Mouse (Mus musculus): ENCODE measurements around the gene Moxd1. TPM values are rescaled to one million over a fixed set of nuclear protein-coding genes. Genes with fewer than 3 reads are reported as not detected.

Gene Moxd1
- polyA plus RNA-seq, 1 experiment from 2014 or later = 1.2 TPM

Other genes starting within 250 kb of the Moxd1 start
- gene Taar6, start 237.9 kb upstream of the Moxd1 start, polyA plus RNA-seq (2015; fragmentation: Nextera tagmentation; extraction: Ambion mirVana) = not detected in 2 replicates
- gene Taar7a, start 230.0 kb upstream of the Moxd1 start, polyA plus RNA-seq (2015; fragmentation: Nextera tagmentation; extraction: Ambion mirVana) = not detected in 2 replicates
- gene Taar7b, start 223.6 kb upstream of the Moxd1 start, polyA plus RNA-seq (2015; fragmentation: Nextera tagmentation; extraction: Ambion mirVana) = not detected in 2 replicates
- not detected in 2 replicates for gene Taar7d, start 196.3 kb upstream of the Moxd1 start, polyA plus RNA-seq (2015; fragmentation: Nextera tagmentation; extraction: Ambion mirVana)
- not detected in 2 replicates for gene Taar7e, start 185.9 kb upstream of the Moxd1 start, polyA plus RNA-seq (2015; fragmentation: Nextera tagmentation; extraction: Ambion mirVana)
- not detected in 2 replicates for gene Taar7f, start 174.0 kb upstream of the Moxd1 start, polyA plus RNA-seq (2015; fragmentation: Nextera tagmentation; extraction: Ambion mirVana)
- gene Taar8a, start 147.0 kb upstream of the Moxd1 start, polyA plus RNA-seq (2015; fragmentation: Nextera tagmentation; extraction: Ambion mirVana) = not detected in 2 replicates
- gene Taar8b, start 131.2 kb upstream of the Moxd1 start, polyA plus RNA-seq (2015; fragmentation: Nextera tagmentation; extraction: Ambion mirVana) = not detected in 2 replicates
- not detected in 2 replicates for gene Taar8c, start 121.6 kb upstream of the Moxd1 start, polyA plus RNA-seq (2015; fragmentation: Nextera tagmentation; extraction: Ambion mirVana)
- not detected in 2 replicates for gene Taar9, start 114.0 kb upstream of the Moxd1 start, polyA plus RNA-seq (2015; fragmentation: Nextera tagmentation; extraction: Ambion mirVana)
- gene Stx7, start 74.2 kb upstream of the Moxd1 start, polyA plus RNA-seq (2015; fragmentation: Nextera tagmentation; extraction: Ambion mirVana) = 67.7 and 69.1 TPM in 2 replicates

Data from thymus, postnatal 0 days (tissue).